Mouse (Mus musculus): Measurements from ENCODE around the gene Ndufs5. TPM values are rescaled to one million over a fixed set of nuclear protein-coding genes. Genes with fewer than 3 reads are reported as not detected.

The Ndufs5 gene
- polyA plus RNA-seq, 1 experiment = 517 TPM

DNA sequence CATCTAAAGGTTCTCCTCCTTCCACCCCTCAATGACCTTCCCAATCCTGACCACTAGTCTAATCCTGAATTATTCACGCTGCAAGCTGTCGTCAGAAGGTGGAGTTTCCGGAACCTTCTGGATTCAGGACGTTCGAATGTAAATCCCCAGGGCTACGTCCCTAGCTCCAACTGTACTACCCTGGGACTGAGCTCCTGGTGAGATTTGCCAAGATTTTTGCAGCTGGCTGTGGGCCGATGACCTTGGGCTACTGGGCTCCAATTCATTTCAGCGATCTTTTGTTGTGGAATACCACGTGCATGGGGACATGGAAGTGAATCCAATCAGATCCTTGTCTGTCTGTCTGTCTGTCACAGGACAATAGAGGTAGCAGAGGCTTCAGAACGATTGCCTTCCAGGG is 27.7 kb downstream of the Ndufs5 start:
- DNase-seq (ENCODE audit: extremely low spot score in 1 of 2, low spot score in 1 of 2) = no peak

DNA sequence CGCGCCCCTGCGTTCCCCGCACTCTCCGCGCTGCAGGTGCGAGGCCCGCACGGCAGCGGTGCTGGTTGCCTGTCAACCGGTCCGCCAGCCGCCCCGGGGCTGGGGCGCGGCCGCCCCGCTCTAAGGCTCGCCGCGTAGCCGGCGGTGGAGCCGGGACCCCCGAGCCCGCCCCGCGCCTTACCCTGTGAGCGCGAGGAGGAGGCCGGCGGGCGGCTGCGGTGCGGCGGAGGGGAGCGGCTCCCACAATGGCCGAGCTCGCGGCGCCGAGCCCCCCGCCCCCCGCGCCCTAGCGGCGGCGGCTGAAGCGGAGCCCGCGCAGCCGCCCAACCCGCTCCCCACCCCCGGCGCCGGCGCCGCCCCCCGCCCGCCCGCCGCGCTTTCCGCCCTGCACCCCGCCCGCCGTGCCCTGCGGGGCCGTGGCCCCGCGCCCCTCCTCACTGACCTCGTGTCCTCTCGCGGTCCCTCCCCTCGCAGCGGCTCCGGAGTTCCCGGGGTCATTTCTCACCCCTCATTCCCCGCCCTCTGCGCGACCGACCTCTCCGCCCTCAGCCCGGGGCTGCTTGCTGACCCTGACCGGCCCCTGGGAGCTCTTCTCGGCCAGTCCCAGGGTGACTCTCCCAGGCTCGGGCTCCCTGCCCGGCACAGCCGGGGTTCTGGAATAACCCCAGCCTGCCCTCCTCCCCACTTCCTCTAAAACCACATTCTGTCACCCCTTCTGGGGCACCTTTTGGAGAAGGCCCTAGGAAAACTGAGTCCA is 30.8 kb downstream of the Ndufs5 start:
- peak in 1 of 2 experiments; percentile 48 for DNase-seq (ENCODE audit: extremely low spot score in 1 of 2, low spot score in 1 of 2)

DNA sequence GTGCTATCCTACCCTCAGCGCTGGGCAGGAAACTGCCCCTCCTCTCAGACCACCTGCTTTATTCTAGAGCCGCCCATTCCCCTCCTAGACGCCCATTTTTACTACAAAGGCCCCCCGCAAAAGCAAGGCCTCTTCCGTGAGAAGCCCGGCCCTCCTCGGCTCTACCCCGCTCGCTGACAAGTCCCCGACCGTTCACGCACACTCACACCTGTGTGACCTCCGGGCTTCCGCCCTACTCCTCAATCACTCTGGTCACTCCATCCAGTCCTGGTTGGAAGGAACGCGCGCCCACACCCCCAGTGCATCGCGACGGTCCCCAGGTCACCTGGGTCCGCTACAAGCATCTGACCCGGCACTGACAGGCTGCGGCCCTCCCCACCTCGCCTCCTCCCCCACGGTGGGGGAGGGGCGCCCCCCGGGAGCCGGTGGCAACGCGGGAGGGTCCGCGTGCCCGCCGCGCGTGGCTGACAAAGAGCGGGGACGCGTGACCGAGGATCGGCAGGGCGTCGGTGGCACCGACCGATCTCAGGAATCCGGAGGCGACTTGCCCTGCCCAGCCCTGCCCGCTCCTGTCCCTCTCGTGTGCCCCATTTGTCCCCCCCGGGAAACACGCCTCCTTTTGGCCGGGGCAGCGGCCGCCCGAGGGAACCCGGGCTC is 31.5 kb downstream of the Ndufs5 start:
- no peak for DNase-seq (ENCODE audit: extremely low spot score in 1 of 2, low spot score in 1 of 2)

DNA sequence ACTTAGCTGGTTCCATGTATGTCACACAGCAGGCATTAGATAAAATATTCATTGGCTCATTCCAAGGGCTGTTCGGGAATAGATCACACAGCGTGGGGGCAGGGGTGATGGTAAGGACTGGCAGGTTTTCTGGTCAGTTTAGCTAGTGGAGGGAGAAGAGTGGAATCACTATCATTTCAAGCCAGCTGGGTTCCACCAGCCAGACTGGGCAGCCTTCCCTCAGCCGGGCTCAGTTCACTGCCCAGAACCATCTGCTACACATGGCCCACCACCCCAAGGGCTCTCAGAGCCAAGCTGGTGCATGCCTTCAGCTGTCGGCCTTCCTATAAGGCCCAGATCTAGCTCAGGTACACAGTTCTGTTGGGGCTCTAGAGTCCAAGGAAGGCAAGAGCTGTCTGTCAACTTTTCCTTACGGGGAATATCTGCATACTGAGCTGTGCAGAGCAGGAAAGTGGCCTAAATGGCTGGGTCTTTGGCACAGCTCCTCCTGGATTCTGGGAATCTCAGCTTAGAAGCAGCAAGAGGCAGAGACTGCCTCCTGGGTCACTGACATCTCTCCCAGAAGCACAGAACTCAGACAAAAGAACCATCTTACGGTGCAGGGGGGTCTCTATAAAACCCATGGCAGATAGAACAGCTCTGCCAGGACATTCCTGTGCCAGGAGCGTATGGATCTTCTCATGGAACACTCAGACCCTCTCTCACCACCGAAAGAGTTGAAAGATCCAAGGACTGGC is 32.3 kb downstream of the Ndufs5 start:
- peak in 1 of 2 experiments; percentile 34 for DNase-seq (ENCODE audit: extremely low spot score in 1 of 2, low spot score in 1 of 2)

DNA sequence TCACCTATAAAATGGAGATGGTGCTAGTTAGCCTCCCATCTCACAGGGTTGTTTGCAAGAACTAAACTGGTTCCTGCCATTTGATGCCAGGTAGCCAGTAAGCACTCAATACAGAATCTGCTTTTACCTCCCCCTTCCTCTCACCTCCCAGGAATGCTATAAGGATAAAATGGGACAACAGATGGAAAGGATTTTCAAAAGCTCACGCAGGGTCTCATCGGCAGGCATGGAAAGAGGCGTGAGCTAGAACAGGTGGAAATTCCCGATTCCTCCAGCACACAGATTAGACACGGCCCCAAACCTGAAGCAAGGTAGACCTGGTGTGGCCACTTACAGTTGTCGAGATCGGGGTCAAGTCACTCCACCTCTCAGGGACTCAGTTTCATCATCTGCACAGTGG is 33.0 kb downstream of the Ndufs5 start:
- no peak for DNase-seq (ENCODE audit: extremely low spot score in 1 of 2, low spot score in 1 of 2)

DNA sequence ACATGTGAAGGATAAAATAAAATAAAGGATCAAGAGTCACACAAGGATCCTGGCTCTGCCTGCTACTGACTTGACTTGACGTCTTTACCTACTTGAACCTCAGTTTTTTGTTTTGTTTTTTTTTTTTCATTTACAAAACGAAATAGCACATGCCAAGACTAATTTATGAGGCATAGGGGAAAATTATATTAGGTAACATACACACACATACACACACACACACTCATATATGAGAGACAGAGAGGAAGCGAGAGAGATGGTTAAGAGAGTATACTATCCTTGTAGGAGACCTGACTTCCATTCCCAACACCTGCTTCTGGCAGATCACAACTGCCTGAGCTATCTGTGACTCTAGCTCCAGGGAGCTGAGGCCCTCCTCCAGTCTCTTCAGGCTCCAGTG is 33.7 kb downstream of the Ndufs5 start, which contains the start of gene Macf1:
Macf1 (minus strand) TSS at position 101 of the 400 bp plus-strand sequence.
- DNase-seq (ENCODE audit: extremely low spot score in 1 of 2, low spot score in 1 of 2) = no peak

DNA sequence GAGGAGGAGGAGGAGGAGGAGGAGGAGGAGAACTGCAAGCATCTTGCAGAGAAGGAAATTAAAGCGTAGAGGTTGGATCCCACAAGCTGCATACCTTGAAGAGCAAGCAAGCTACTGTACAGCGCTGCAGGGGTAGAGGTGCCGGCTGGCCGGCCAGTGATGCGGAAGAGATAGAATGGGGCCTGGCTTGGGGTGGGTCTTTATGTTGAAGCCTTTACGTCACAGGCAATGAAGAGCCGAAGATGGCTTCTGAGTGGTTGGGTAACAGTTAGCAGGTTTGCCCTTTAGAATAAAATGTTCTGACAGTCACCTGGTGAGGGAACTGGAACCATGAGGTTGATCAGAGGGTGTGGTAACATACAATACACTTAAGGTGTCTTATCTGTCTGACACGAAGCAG is 35.7 kb downstream of the Ndufs5 start:
- DNase-seq (ENCODE audit: extremely low spot score in 1 of 2, low spot score in 1 of 2) = no peak

DNA sequence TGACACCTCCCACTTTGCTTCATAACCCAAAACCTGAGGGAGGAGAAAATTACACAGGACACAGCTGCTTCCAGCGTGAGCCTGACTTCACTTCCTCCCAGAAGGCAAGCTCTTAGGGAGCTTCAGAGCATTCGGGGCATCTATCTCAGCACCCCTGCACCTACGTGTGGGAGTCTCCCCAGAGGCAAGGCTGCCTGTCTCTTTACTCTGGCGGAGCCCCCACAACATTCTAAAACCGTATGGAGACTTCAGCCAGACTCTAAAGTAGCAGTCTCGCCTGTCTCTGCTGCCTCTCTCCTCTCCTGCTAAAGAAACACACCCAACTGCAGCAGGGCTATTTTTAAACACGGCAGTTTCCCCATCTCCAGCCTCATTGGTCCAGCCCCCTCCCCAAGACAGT is 37.0 kb downstream of the Ndufs5 start:
- peak in 1 of 2 experiments; percentile 79 for DNase-seq (ENCODE audit: extremely low spot score in 1 of 2, low spot score in 1 of 2)

DNA sequence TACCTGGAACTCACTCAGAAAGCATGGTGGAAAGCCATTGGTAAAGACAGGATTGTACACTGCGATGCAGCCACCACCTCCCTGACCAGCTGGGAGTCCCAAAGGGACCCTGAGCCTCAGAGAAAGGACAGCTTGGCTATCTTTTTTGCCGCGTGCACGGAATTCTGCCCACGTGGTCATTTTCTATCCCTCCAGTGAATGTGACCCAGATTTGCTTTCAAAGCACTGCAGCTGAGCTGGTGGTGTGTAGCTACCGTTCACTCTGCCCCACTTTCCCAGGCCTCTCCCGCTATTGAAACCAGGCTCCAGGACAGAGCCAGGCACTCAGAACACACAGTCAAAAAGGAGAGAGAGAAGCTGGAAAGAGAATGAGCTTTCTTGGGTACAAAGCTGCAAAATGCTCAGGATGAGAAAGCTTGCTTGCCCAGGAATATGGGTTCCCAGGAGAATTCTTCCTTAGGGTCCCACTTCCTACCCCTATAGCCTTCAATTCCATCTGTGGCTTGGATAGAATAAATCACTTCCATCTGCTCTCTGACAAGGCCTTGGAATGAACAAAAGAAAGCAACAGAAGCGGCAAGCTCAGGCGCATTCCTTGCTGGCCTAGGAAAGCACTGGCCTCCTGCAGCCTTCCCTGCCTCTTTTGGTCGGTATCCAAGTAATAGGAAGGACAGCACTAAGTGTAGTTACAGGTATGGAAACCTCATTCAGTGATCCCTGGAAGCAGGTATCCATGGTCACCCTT is 40.8 kb downstream of the Ndufs5 start:
- DNase-seq (ENCODE audit: extremely low spot score in 1 of 2, low spot score in 1 of 2) = peak in 1 of 2 experiments; percentile 80

DNA sequence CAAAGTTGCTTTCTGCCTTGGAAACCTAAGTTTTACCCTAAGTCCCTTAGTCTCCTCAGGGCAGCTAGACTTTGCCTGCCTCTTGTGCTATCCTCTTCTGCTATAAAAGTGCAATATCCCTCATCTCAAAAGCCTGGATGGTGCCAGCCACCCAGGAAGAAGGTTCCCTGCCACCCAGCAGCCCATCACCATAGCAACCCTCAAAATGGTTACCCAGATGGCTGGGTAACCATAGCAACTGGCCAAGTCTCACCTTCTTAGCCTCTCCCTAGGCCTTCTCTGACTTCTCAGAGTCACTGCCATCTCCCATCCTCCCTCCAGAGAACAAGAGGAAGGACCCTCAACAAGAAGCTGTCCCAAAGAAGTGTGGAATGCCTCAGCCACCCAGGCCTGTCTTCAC is 47.4 kb downstream of the Ndufs5 start:
- DNase-seq (ENCODE audit: extremely low spot score in 1 of 2, low spot score in 1 of 2) = peak in 1 of 2 experiments; percentile 72

DNA sequence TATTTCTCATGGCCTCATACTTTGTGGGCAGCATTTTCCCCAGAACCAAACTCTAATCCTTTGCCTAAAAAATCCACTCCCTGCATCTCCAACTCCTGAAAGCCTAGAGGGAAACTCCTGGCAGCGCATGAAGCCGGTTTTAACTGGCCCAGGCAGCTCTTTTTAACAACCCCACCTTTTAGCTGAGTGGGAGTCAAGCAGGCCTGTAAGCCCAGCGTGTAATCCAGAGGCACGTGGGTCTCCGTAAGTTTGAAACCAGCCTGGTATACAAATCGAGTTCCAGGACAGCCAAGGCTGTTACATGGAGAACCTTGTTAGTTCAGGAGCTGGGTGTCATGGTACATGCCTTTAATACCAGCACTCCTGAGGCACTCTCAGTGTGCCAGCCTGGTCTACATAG is 48.3 kb downstream of the Ndufs5 start:
- DNase-seq (ENCODE audit: extremely low spot score in 1 of 2, low spot score in 1 of 2) = peak in 1 of 2 experiments; percentile 46

DNA sequence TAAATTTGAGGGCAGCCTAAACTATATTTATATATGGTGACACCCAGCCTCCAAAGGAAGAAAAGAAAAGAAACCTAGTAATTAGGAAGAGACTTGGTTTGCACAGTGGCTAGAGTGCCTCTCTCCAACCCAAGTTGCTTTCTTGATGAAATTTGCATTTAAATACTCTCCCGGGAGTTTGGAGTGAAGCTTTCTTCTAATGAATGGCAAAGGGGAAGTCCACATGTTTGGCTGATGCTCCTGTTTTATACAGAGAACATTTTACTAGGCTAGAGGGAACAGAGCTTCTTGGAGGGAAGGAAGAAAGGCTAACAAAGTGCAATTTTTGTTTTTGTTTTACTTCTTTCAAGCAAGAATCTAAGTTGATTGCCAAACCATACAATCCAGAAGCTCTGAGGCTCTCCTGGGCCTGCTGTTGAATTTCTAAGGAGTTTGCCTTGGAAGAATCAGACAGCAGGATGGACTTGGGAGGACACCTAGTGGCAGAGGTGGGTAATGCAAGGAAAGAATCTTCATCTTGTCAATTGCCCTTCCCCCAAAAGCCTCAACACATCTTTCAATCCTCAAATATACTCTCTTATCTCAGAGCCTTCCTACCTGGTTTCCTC is 50.6 kb downstream of the Ndufs5 start:
- peak; percentile 74 to 97 for DNase-seq (ENCODE audit: extremely low spot score in 1 of 2, low spot score in 1 of 2)

DNA sequence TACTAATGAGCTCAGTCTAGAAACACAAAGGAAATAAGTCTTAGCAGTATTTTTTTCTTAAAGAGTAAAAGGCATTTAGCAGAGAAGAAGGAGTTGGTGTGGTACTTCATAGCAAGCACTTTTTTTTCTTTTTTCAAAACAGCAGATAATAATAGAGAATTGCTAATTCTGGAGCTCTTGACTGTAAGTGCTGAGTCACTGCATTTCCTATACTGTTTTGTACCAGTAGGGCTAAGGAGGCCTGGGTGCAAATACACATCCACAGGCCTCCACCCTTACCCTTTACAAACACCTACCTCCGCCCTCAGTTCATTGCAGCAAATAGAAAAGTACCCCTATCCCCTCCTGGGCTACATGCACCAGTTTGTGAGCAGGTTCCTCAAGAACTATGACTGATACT is 51.5 kb downstream of the Ndufs5 start:
- DNase-seq (ENCODE audit: extremely low spot score in 1 of 2, low spot score in 1 of 2) = peak in 1 of 2 experiments; percentile 45

DNA sequence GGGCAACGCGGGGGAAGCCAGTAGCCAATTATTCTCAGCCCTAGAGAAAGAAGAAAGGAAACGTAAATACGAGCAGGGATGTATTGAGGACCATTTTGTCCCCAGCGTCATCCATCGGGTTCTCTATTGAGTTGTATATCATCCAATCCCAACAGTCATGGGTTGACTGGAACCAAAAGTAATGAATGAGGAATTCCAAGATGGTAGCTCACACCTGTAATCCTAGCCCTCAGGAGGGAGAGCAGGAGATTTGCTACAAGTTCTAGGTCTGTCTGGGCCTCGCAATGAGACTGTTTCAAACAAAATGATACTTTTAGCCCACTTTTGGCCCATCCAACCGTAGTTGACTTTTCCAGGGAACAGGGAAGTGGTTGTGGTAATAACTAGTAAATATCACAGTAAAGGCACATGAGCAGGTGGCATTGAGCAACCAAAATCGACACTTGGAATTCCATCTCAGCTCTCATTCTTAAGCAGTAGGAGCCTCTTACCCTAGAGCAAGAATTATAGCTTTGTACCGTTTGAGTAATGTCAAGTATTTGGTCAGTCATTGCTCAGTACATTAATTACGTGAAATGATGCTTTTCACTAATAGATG is 52.2 kb downstream of the Ndufs5 start:
- no peak for DNase-seq (ENCODE audit: extremely low spot score in 1 of 2, low spot score in 1 of 2)

DNA sequence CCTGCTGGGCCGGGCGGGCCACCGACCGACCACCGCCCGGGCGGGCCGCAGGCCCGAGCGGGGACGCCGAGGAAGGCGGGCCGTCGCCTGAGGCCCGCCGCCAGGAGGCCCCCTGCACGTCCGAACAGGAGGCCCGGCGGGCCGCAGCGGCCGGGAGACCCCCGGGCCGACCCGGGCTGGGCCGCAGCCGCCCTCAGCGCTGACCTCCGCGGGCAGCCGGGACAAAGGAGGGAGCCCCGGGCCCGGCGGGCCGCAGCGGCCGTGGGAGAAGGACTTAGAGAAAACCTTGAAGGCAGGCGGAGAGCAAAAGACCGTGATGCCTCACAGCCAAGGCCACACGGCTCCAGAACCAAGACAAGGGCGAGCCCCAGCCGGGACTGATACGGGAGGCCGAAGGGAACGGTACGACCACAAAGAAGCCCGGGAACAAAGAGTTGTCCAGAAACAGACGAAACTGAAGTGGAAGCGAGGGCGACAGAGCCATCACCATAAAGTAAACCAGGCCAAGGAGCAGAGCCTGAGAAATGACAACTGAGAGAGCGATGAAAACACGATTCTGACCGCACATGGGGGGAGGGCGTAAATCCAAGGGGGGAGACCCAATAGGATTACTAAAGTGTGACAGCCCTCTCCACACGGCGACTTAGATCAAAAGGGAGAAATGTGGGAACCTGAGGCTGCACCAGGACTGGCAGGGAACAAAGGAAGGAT is 52.9 kb downstream of the Ndufs5 start:
- DNase-seq (ENCODE audit: extremely low spot score in 1 of 2, low spot score in 1 of 2) = no peak

DNA sequence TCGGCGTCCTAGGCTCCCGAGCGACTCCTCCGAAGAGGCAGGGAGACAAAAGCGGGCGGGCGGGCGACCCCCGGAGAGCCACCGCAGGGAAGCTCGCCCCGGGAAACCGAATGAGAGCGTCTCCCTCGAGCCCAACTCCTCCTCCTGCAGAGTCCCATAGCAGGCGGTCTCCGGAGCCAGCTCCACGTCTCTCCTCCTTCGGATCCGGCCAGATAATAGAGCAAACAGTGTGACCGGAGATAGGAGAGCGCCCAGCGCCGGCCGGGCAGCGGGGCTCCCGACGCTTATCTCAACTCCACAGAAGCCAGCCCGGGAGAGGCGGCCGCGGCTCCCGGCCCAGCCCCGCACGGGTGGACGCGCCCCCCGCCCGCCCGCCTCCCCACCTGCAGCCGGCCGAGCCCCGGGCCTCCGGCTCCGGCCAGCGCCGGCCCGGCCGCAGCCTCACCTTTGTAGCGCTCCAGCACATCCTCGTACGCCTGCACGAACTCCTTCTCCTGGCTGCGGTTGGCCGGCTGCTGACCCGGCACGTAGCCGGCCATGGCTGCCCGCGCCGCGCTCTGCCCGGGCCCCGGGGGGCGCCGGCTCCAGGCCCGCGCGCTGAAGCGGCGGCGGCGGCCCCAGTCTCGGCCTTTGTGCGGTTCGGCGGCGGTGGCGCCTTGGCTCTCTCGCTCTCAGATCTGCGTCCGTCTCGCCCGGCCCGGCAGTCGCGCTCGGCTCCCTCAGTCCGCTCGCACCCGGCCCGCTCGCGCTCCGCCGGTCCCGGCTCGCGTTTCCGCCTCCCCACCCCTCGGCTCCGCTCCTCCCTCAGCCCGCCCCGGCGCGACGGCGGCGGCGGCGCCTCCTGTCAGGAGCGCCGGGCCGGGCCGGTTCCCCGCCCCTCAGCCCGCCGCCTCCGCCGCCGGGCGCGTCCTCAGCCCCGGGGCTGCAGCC is 53.7 kb downstream of the Ndufs5 start:
- DNase-seq (ENCODE audit: extremely low spot score in 1 of 2, low spot score in 1 of 2) = peak in 1 of 2 experiments; percentile 62

DNA sequence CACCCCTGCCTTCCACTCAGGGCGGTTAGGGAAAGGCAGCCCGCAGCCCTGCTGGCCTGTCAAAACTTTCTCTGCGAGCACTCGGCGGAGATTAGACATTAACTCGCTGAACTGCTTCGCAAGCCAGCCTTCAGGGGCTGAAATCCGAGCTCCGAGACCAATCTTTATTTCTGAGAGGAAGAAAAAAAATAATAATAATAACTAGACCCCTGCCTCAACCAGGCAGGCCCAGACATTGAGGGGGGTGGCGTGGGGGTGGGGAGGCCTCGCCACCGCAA is 54.4 kb downstream of the Ndufs5 start:
- DNase-seq (ENCODE audit: extremely low spot score in 1 of 2, low spot score in 1 of 2) = no peak

DNA sequence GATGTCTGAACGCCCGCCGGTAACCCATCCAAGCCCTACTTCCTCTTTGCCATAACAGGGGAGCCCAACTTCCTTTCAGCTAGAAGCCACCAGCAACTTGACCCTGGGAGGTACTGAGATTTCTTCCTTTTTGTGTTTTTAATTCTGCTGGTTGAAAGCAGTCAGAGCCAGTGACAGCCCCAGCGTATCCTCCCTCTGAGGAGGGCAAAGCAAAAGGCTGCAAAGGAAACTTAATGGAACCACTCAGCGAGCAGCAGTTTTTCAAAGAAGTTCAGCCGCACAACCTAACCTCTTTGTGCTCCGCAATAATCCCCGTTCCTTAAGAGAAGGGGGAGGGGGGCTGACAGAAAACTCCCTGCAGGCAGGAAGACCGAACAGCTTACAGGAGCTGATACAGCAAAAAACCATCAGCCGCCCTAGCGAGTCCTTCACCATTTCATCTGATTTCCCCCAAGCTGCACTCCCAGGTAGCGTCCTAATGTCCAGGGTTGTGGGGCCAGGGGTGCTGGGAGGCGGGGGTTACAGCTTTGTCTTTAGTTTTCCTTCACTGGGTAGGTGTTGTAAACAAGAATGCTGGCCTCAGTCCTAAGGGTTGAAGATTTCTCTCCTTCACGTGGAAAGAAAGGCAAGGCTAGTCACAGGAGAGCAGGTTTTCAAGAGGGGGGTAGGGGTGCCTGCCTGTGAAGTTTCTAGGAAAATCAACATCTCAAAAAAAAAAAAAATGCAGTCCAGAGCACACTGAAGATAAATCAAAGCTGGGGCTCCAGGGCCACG is 54.9 kb downstream of the Ndufs5 start:
- DNase-seq (ENCODE audit: extremely low spot score in 1 of 2, low spot score in 1 of 2) = no peak
